Mouse (Mus musculus) CH12.LX (cell line): ENCODE measurements at regions not wholly inside any gene's neighbourhood (a gene's known extent, or its start where the extent isn't known, plus 50 kb on each side); places are given as distances from the start of the nearest gene placed in this dataset.

Source experiments
- DNase-seq: peaks from one replicate; pipeline ENCODE4 v3.0.0-alpha.2; 2013; ENCODE audit errors: extremely low read depth
- H3K27ac ChIP-seq: 2 replicates; pipeline ENCODE4 v1.5.1; 2012; ENCODE audit warnings: low read depth, mild to moderate bottlenecking, control low read depth, moderate library complexity; ENCODE audit not compliant: insufficient read depth
- H3K27me3 ChIP-seq: replicated peaks from 2 replicates; pipeline ENCODE3; 2012; ENCODE audit warnings: inconsistent platforms
- H3K36me3 ChIP-seq, 2 experiments: replicated peaks in 1 of 2; 2 replicates each; pipeline versions ENCODE3 to v1.6.1; 2012; ENCODE audit warnings: inconsistent platforms in 1 of 2, low read length in 1 of 2, mild to moderate bottlenecking in 1 of 2, mixed read lengths in 1 of 2, moderate library complexity in 1 of 2; ENCODE audit not compliant: control insufficient read depth in 1 of 2, insufficient read depth in 1 of 2
- H3K4me1 ChIP-seq, 2 experiments: 2 replicates each; pipeline ENCODE4 v1.6.1; 2012; ENCODE audit warnings: inconsistent platforms in 1 of 2, moderate library complexity in 1 of 2; ENCODE audit not compliant: insufficient read depth in 2 of 2, control insufficient read depth in 1 of 2
- H3K4me2 ChIP-seq: 2 replicates; pipeline ENCODE4 v1.6.1; 2012; ENCODE audit warnings: low read depth, mild to moderate bottlenecking, control low read depth; ENCODE audit not compliant: poor library complexity, insufficient read depth, severe bottlenecking
- H3K4me3 ChIP-seq, 3 experiments: fragments of 150-350 bp in 1 of 3; sonication (generic) in 1 of 3; replicated peaks in 1 of 3; 2 replicates each; pipeline versions ENCODE3 to v1.5.1; 2011 to 2012; ENCODE audit warnings: low read depth in 2 of 3, low read length in 2 of 3, mild to moderate bottlenecking in 2 of 3, moderate library complexity in 2 of 3, control low read depth in 1 of 3, improper control_type of control experiment in 1 of 3, inconsistent platforms in 1 of 3, mixed read lengths in 1 of 3; ENCODE audit not compliant: poor library complexity in 1 of 3
- H3K79me2 ChIP-seq: replicated peaks from 2 replicates; pipeline ENCODE4 v1.6.1; 2012; ENCODE audit warnings: mild to moderate bottlenecking, moderate library complexity; ENCODE audit not compliant: control insufficient read depth, poor library complexity, insufficient read depth, severe bottlenecking; ENCODE audit errors: extremely low read depth
- H3K9ac ChIP-seq: 2 replicates; pipeline ENCODE4 v1.6.1; 2012; ENCODE audit warnings: low read depth, mild to moderate bottlenecking, control low read depth, moderate library complexity; ENCODE audit not compliant: insufficient read depth
- H3K9me3 ChIP-seq: replicated peaks from 2 replicates; pipeline ENCODE3; 2012; ENCODE audit warnings: low read length, inconsistent platforms, mixed read lengths
- BHLHE40 ChIP-seq: IDR thresholded peaks from 2 replicates; pipeline ENCODE4 v1.6.1; 2011; ENCODE audit warnings: mild to moderate bottlenecking, low read depth, low read length, improper control_type of control experiment
- CHD1 ChIP-seq: IDR thresholded peaks from 2 replicates; pipeline ENCODE4 v1.6.1; 2012; ENCODE audit warnings: low read depth, low read length, improper control_type of control experiment, inconsistent platforms
- CHD2 ChIP-seq: IDR thresholded peaks from 2 replicates; pipeline ENCODE4 v1.6.1; 2011; ENCODE audit warnings: low read length, improper control_type of control experiment
- CTCF ChIP-seq, 2 experiments: IDR thresholded peaks in 1 of 2; conservative IDR thresholded peaks in 1 of 2; 2 replicates each; pipeline ENCODE4 v1.5.1; 2011 to 2012; ENCODE audit warnings: low read depth in 2 of 2, low read length in 2 of 2, improper control_type of control experiment in 1 of 2, inconsistent platforms in 1 of 2, mild to moderate bottlenecking in 1 of 2, moderate library complexity in 1 of 2
- E2F4 ChIP-seq: IDR thresholded peaks from 2 replicates; pipeline ENCODE4 v1.6.1; 2011; ENCODE audit warnings: low read depth, low read length, improper control_type of control experiment; ENCODE audit not compliant: insufficient replicate concordance
- ETS1 ChIP-seq: conservative IDR thresholded peaks from 2 replicates; pipeline ENCODE4 v1.6.1; 2012; ENCODE audit warnings: low read depth, mild to moderate bottlenecking, inconsistent platforms, low read length, improper control_type of control experiment, moderate library complexity
- HCFC1 ChIP-seq: IDR thresholded peaks from 2 replicates; pipeline ENCODE4 v1.6.1; 2012; ENCODE audit warnings: low read depth, mild to moderate bottlenecking, inconsistent platforms, low read length, improper control_type of control experiment
- JUN ChIP-seq: IDR thresholded peaks from 2 replicates; pipeline ENCODE4 v1.6.1; 2011; ENCODE audit warnings: low read depth, mild to moderate bottlenecking, low read length, improper control_type of control experiment, moderate library complexity; ENCODE audit not compliant: insufficient read depth
- JUND ChIP-seq: conservative IDR thresholded peaks from 2 replicates; pipeline ENCODE4 v1.6.1; 2011; ENCODE audit warnings: low read depth, low read length, improper control_type of control experiment
- MEF2A ChIP-seq: IDR thresholded peaks from 2 replicates; pipeline ENCODE4 v1.6.1; 2014; ENCODE audit warnings: low read depth, mild to moderate bottlenecking, inconsistent platforms, low read length, improper control_type of control experiment, borderline replicate concordance
- NRF1 ChIP-seq: IDR thresholded peaks from 2 replicates; pipeline ENCODE4 v1.6.1; 2014; ENCODE audit warnings: low read depth, mild to moderate bottlenecking, inconsistent platforms, low read length, improper control_type of control experiment, moderate library complexity
- POLR2A ChIP-seq: IDR thresholded peaks from 2 replicates; pipeline ENCODE4 v1.6.1; 2011; ENCODE audit warnings: low read depth, mild to moderate bottlenecking, improper control_type of control experiment, low read length
- POLR2AphosphoS2 ChIP-seq: IDR thresholded peaks from 2 replicates; pipeline ENCODE4 v1.6.1; 2011; ENCODE audit warnings: low read depth, low read length, improper control_type of control experiment
- RAD21 ChIP-seq: IDR thresholded peaks from 2 replicates; pipeline ENCODE4 v1.6.1; 2011; ENCODE audit warnings: low read depth, mild to moderate bottlenecking, low read length, improper control_type of control experiment, moderate library complexity
- SIN3A ChIP-seq: IDR thresholded peaks from 2 replicates; pipeline ENCODE4 v1.6.1; 2012; ENCODE audit warnings: low read length, improper control_type of control experiment, inconsistent platforms
- SMC3 ChIP-seq: IDR thresholded peaks from 2 replicates; pipeline ENCODE4 v1.6.1; 2011; ENCODE audit warnings: low read depth, low read length, improper control_type of control experiment
- USF1 ChIP-seq: IDR thresholded peaks from 2 replicates; pipeline ENCODE4 v1.6.1; 2014; ENCODE audit warnings: low read depth, mild to moderate bottlenecking, inconsistent platforms, low read length, improper control_type of control experiment
- USF2 ChIP-seq: conservative IDR thresholded peaks from 2 replicates; pipeline ENCODE4 v1.6.1; 2011; ENCODE audit warnings: low read depth, low read length, improper control_type of control experiment
- ZC3H11A ChIP-seq: IDR thresholded peaks from 2 replicates; pipeline ENCODE4 v1.6.1; 2012; ENCODE audit warnings: low read depth, mild to moderate bottlenecking, inconsistent platforms, low read length, improper control_type of control experiment
- ZKSCAN1 ChIP-seq: IDR thresholded peaks from 2 replicates; pipeline ENCODE4 v1.6.1; 2012; ENCODE audit warnings: low read depth, inconsistent platforms, low read length, improper control_type of control experiment, borderline replicate concordance
- dilution Hi-C: fragments of 300-500 bp; cut with MboI; formaldehyde crosslinking; loops from 2 replicates; pipeline ENCODE4 v1.14.3; 2020; ENCODE audit warnings: low sequenced_read_pairs; ENCODE audit not compliant: extremely low pct_unique_long_range_greater_than_20kb, extremely low pct_ligation_motif_present
- in situ Hi-C: fragments of 300-500 bp; cut with MboI; formaldehyde crosslinking; loops from 3 replicates; pipeline ENCODE4 v1.14.3; 2019; ENCODE audit warnings: low sequenced_read_pairs, low pct_ligation_motif_present, low pct_unique_long_range_greater_than_20kb, mixed read lengths

DNA sequence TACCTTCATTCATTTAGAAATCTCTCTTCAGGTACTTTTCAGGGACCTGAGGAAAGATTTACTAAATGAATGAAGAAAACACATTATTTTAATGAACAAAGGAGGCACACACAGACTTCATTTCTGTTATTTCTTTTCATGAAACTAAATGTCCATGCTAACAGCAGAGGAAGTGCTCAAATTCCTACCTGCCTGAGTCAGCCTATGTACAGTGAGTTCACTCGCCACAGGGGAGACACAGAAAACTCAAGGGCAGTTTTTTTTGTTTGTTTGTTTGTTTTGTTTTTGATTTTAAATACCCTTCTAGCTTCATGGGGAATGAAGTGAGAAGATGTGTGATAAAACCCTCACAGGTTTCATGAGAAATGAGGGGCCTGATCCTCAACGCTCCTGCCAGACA lies 343.1 kb upstream of the Lrrc7 start:
- dilution Hi-C loops: no loop called here
- no peak for DNase-seq
- Histone ChIP-seq H3K27me3 (no peaks in the 10 kb centered on the region), H3K9me3 (no peaks in the 10 kb centered on the region), H3K4me3 (no peak overlapping the region), H3K4me2 (no peak overlapping the region), H3K9ac (no peak overlapping the region), H3K79me2 (no peaks in the 10 kb centered on the region), H3K4me1 (peaks cover 0 to 10% of the 10 kb centered on the region in 2 experiments; a peak in 2 of 4 replicates), H3K27ac (no peak overlapping the region), H3K36me3 (no peaks in the 10 kb centered on the region)
- in situ Hi-C loops: no loop called here
- TF ChIP-seq BHLHE40 (no peak), SMC3 (no peak), USF1 (no peak), CTCF (conservative IDR thresholded peaks at IDR 0.05 in 1 of 2, IDR thresholded peaks at IDR 0.05 in 1 of 2; ENCODE audit: low read depth in 2 of 2, low read length in 2 of 2) (no peak), POLR2A (no peak), USF2 (no peak), NRF1 (no peak), CHD1 (no peak), CHD2 (no peak)

GRCm38 (mm10) chr3:158899458-158899857 lies 337.4 kb upstream of the Lrrc7 start:
- Histone ChIP-seq H3K4me3 (no peak overlapping the region), H3K27me3 (no peaks in the 10 kb centered on the region), H3K36me3 (no peaks in the 10 kb centered on the region), H3K27ac (no peak overlapping the region), H3K4me2 (no peak overlapping the region), H3K4me1 (no peaks in the 10 kb centered on the region), H3K79me2 (no peaks in the 10 kb centered on the region), H3K9ac (no peak overlapping the region), H3K9me3 (no peaks in the 10 kb centered on the region)
- DNase-seq: no peak
- no peak for TF ChIP-seq SIN3A
- no peak for TF ChIP-seq JUN
- TF ChIP-seq CHD1: no peak
- TF ChIP-seq MEF2A: no peak
- TF ChIP-seq ETS1: no peak
- in situ Hi-C loops (no loop called here), dilution Hi-C loops (no loop called here)

GRCm38 (mm10) chr3:158886732-158887386 lies 324.8 kb upstream of the Lrrc7 start:
- DNase-seq: no peak
- H3K4me2 ChIP-seq: no peak overlapping the region

More at GRCm38 (mm10) chr3:158886732-158887386, 324.8 kb upstream of the Lrrc7 start:
- no peak for TF ChIP-seq RAD21
- TF ChIP-seq JUN: no peak
- TF ChIP-seq HCFC1: no peak
- no peak for TF ChIP-seq SMC3
- no peak for TF ChIP-seq ZC3H11A
- TF ChIP-seq E2F4: no peak
- TF ChIP-seq JUND: no peak
- TF ChIP-seq ZKSCAN1: no peak
- no peak for TF ChIP-seq POLR2AphosphoS2
- no peak for TF ChIP-seq SIN3A
- no peak for TF ChIP-seq USF1
- no peak for TF ChIP-seq POLR2A
- Histone ChIP-seq H3K36me3 (no peaks in the 10 kb centered on the region), H3K4me1 (no peaks in the 10 kb centered on the region), H3K79me2 (no peaks in the 10 kb centered on the region), H3K27me3 (no peaks in the 10 kb centered on the region), H3K9me3 (no peaks in the 10 kb centered on the region), H3K4me3 (no peak overlapping the region), H3K27ac (no peak overlapping the region), H3K9ac (no peak overlapping the region)
- dilution Hi-C loops: no loop called here
- in situ Hi-C loops: no loop called here
